Mouse (Mus musculus) left cerebral cortex, adult 2 months (tissue): ENCODE measurements around the gene Gpank1. TPM values are rescaled to one million over a fixed set of nuclear protein-coding genes. Genes with fewer than 3 reads are reported as not detected.

ENCODE experiments used
- DNase-seq, 2 experiments: peaks; one replicate each; pipeline ENCODE4 v3.0.0; 2021 to 2022; ENCODE audit warnings: low spot score in 2 of 2, mixed read lengths in 1 of 2; ENCODE audit errors: extremely low spot score in 1 of 2
- H3K27ac ChIP-seq: fragments of 200-600 bp; 2 replicates; pipeline ENCODE4 v1.8.1; 2022
- H3K4me3 ChIP-seq: fragments of 200-600 bp; 2 replicates; pipeline ENCODE4 v1.8.1; 2022
- CTCF ChIP-seq: fragments of 200-600 bp; IDR thresholded peaks from 2 replicates; pipeline ENCODE4 v1.8.1; 2022; ENCODE audit warnings: antibody characterized with exemption, mild to moderate bottlenecking, moderate library complexity
- intact Hi-C: fragments of 180-260 bp; cut with DNase I; formaldehyde crosslinking; loops from one replicate; pipeline ENCODE4 v1.15.1; 2025
- total RNA-seq, 2 experiments: library from RNA; stranded (reverse); gene quantifications; 2 replicates each; pipeline ENCODE4 v1.2.3; 2021

Gpank1 gene
- total RNA-seq, 2 experiments from 2014 or later, result 14.8 to 15.0 TPM

DNA sequence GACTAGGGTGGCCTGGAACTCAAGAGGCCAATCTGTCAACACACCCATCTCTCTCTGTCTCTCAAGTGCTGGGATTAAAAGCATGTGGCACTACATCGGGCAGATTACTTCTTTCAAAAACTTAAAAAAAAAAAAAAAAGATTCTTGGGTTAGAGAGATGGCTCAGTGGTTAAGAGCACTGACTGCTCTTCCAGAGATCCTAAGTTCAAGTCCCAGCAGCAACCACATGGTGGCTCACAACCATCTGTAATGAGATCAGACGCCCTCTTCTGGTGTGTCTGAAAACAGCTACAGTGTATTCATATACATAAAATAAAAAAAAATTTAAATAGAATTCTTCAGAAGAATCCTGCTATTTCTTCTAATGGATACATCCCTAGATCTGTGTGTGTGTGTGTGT, 33.1 kb upstream of the Gpank1 start:
- peak; percentile 51 for TF ChIP-seq CTCF
- intact Hi-C loops, result no loop called here
- H3K27ac ChIP-seq, result no peak overlapping the region
- no peak for DNase-seq
- no peak overlapping the region for H3K4me3 ChIP-seq

DNA sequence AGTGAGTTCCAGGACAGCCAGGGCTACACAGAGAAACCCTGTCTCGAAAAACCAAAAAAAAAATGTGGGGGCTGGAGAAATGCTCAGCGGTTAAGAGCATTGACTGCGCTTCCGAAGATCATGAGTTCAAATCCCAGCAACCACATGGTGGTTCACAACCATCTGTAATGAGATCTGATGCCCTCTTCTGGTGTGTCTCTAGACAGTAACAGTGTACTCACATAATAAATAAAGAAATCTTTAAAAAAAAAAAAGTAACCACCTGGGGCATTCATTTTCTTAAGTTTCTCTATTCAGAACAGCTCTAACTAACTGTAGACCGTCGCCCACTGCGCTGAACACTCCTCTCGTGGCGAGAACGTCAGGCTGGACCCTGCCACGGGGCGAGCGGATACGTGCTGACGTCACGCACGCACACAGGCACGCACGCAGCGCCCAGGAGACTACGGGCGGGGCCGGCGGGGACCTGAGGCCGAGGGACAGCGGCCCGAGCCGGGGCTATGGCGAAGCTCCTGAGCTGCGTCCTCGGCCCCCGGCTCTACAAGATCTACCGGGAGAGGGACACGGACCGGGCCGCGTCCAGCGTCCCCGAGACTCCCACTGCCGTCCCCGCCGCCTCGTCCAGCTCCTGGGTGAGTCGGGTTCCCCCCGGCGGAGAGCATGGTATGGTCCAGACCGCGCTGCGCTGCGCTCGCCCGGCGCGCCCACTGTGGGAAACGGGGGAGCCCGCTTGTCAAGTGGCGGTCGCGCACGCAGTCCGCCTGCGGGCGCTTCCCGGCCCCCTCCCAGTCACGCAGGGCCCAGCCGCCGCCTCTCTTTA, 32.2 kb upstream of the Gpank1 start, which contains the start of gene Abhd16a:
Abhd16a (plus strand) TSS at position 439 of the 820 bp plus-strand sequence.
- TF ChIP-seq CTCF, result peak; percentile 34
- Histone ChIP-seq H3K27ac (peak within 1 kb of the TSS; percentile 99), H3K4me3 (peak within 1 kb of the TSS; percentile 72)
- intact Hi-C loops, result no loop called here
- DNase-seq, result peak; percentile 93

DNA sequence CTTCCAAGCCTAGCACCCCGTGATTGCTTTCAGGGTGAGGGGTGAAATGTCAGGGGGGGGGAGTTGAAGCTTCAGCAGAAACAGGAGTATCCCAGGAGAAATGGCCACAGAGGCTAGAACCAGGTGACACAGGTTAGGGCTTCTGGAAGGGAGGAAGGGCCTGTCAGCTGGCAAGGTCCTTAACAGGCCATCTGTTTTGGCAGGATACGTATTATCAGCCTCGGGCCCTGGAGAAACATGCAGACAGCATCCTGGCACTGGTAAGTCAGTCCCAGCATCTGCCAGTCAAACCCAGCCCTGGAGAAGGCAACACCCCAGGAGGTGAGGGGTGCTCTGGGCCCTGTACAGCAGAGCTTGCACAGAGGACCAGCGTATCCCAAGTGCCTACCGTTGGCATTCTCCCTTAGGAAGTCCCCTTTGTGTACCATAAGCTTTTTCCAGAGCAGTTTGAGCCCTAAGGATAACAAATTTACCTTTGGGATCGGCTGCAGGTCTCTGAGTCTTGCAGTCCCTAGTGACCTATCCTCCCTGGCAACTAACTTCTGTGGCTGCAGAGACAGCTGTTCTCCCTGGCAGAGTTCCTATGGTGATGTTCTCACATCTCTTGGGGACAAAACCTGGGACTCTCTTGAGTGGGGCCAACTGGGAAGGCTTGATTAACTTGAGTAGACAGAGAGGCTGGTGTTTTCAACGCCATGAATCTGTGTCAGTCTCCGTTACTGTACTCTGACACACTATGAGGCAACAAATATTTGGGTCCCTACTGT, 30.9 kb upstream of the Gpank1 start:
- intact Hi-C loops, result no loop called here
- Histone ChIP-seq H3K27ac (peak overlapping the region; percentile 99; the same call in 1 of the 2 replicates), H3K4me3 (peak overlapping the region; percentile 72)
- no peak for DNase-seq
- no peak for TF ChIP-seq CTCF

DNA sequence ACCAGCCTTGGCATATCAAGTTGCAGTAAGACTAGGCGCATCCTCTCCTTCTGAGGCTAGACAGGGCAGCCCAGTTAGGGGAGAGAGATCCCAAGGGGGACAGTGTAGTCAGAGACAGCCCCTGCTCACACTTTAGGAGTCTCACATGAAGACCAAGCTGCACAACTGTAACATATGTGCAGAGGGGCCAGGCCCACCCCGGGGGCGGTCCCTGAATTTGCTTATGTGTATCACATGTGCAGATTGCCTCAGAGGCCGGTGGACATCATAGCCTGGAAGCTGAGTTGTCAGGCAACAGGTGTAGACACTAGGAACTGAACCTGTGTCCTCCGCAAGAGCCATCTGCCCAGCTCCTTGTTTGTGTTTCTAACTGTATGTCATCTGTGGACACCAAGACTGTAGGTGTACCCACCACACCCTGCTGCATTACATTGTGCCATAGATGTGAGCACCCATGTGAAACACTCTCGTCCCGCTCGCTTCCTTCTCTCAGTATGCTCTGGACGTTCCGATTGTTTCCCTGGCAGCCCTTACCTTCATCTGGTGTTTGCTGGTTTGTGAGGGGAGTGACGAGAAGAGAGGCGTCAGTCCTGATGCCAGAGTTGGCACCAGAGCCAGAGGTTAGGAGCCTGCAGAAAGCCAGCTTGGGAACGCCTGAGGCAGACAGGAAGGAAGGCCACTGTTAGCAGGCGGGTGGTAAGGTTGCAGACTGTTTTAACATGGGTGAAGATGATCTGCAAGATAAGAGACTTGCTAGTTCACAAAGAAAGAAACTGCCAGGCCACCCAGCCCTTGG, 28.7 kb upstream of the Gpank1 start:
- intact Hi-C loops, result no loop called here
- H3K27ac ChIP-seq, result no peak overlapping the region
- H3K4me3 ChIP-seq, result no peak overlapping the region
- TF ChIP-seq CTCF, result no peak
- DNase-seq, result no peak

DNA sequence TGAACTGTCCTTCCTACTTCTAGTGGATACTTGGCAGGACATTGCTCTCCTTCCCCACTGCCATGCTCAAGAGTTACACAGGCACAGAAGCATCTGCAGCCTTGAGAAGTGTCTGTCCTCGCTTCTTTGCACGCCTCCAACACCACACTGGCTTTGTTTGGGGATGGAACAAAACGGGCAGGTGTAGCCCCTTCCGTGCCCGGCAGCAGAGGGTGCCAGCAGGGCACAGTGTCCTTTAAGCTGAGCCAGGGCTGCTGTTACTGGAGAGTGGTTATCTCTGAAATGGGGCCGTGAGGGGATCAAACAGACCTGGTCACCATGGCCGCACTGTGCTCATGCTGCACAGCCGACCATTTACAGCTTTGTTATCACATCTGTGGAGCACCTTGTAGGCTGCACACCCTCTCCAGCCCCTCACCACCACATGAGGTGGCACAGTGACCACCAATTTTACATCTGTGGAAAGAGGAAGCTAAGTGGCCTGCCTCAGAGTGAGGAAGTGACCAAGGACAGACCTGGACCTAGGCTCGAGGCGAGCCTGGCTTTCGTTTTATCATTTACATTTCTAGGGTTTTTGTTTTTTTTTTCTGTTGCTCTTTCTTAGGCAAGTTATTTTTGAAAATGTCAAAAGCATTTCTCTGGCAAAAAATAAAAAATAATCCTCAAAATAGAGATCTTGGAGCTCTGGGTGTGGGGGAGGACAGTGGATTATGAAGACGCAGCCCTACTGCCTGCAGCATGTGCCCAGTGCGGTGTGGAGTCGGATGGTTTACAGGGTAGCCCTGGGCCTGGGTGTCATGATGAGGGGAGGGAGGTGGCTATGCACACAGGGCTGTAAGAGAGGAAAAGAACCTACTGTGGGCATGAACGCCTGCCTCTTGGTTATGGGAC, 26.5 kb upstream of the Gpank1 start:
- no peak for DNase-seq
- no peak overlapping the region for H3K4me3 ChIP-seq
- intact Hi-C loops, result no loop called here
- peak overlapping the region; percentile 44; the same call in 1 of the 2 replicates for H3K27ac ChIP-seq
- no peak for TF ChIP-seq CTCF

DNA sequence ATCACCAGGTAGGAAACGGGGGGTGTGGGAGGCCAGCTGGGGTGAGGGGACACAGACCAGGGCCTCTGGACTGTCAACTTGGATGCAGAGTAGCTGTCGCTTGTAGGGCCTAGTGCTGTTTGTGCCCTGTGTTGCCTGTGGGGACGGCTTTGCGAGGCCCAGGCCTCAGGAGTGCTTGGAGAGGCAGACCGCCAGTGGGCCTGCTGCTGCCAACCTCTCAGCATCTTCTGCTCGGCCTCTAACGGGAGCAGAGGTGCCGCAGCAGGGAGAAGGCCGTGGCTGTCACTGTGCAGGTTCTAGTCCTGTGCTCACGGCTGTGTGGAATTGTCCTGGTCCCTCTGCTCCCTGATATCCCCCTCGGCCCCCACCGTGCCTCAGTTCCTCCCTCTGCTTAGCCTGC, 24.7 kb upstream of the Gpank1 start:
- intact Hi-C loops, result no loop called here
- Histone ChIP-seq H3K27ac (peak overlapping the region; percentile 59; the same call in 1 of the 2 replicates), H3K4me3 (no peak overlapping the region)
- no peak for TF ChIP-seq CTCF
- no peak for DNase-seq

DNA sequence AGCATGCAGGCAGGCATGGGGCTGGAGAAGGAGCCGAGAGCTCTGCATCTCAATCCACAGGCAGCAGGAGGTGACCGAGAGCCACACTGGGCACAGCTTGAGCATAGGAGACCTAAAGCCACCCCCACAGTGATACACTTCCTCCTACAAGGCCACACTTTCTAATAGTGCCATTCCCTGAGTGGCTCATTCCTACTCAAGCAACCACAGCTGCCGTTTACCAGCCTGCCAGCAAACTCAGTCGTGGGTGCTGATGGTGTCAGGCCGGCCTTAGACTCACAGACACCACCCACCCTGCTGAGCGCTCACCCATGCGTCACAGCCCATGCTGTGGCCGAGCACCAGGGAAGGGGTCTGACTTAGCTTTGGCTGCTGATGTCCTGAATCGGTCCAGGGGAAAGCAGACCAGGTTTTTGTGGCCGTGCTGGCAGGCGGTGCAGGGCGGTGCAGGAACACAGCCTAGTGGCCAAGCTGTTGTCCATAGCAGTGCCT, 24.0 kb upstream of the Gpank1 start:
- Histone ChIP-seq H3K4me3 (no peak overlapping the region), H3K27ac (peak overlapping the region; percentile 59; the same call in 1 of the 2 replicates)
- peak; percentile 47 for TF ChIP-seq CTCF
- peak; percentile 44 to 59 for DNase-seq
- intact Hi-C loops, result no loop called here

DNA sequence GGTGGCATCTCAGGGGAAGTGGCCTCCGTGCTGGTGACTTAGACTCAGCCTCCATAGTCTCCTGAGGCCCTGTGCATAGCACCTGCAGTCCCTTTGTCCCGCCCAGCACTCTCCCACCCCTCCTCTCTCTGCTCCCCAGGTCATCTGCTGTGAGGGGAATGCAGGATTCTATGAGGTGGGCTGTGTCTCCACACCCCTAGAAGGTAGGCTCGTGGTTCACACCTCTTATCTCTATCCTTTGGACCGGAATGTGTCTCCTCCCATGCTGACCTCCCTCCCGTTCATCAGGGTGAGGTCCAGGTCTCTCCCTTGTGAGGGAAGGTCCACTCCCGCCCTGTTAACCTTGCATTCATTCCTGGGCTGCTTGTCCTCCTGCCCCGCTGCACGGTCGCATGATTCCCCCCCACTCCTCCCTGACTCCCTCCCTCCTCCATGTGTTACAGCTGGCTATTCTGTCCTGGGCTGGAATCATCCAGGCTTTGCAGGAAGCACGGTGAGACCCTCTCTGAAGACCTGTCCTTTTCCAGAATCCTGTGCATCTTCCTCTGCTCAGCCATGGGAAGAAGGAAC, 21.0 kb upstream of the Gpank1 start:
- Histone ChIP-seq H3K4me3 (no peak overlapping the region), H3K27ac (no peak overlapping the region)
- TF ChIP-seq CTCF, result no peak
- intact Hi-C loops, result no loop called here
- DNase-seq, result no peak

DNA sequence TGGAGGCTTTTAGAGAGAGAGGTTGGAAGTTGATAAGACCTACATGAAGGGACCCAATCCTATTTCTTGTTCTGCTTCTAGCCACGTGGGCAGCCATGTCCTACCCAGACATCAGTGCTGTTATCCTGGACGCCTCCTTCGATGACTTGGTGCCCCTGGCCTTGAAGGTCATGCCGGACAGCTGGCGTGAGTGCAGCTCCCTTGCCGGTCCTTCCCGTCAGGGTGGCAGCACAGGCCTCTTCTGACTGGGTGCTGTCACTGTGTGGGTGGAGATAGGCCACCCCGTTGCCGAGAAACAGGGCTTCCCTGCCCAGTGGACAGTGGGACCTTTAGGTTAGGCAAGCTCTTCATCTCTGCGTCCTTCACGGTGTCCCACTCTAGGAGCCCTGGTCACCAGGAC, 20.1 kb upstream of the Gpank1 start:
- TF ChIP-seq CTCF, result no peak
- intact Hi-C loops, result no loop called here
- no peak for DNase-seq
- no peak overlapping the region for H3K4me3 ChIP-seq
- H3K27ac ChIP-seq, result no peak overlapping the region

DNA sequence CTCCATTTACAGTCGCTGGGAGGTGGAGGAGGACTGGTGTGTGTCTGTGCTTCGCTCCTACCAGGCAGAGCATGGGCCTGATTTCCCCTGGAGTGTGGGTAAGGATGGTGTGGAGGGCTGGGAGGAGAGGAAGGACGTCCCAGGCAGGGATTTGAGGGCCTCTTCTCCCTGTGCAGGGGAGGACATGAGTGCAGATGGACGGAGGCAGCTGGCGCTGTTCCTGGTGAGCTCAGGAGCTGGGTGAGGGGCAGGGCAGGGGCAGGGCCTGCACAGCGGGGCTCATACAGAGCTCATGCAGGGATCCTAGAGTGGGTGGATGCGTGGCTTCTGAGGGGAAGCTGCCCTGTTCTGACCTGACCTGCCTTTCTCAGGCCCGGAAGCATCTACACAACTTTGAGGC, 19.0 kb upstream of the Gpank1 start:
- intact Hi-C loops, result no loop called here
- no peak for DNase-seq
- H3K4me3 ChIP-seq, result no peak overlapping the region
- H3K27ac ChIP-seq, result no peak overlapping the region
- TF ChIP-seq CTCF, result no peak
